Mouse (Mus musculus) frontal cortex, adult (tissue): ENCODE data around the gene Atg4a-ps.
"Not testable (repeated sequence)": the region's sequence is repeated elsewhere in the genome, so short reads cannot be mapped to it uniquely, and the experiment has no call there.

Source experiments
- ATAC-seq: cut with Nextera tagmentation; 2 replicates; pipeline ENCODE4 v1.9.2; 2017; ENCODE audit warnings: mild to moderate bottlenecking, moderate library complexity, mixed read lengths; ENCODE audit not compliant: low TSS enrichment

The Atg4a-ps gene

DNA sequence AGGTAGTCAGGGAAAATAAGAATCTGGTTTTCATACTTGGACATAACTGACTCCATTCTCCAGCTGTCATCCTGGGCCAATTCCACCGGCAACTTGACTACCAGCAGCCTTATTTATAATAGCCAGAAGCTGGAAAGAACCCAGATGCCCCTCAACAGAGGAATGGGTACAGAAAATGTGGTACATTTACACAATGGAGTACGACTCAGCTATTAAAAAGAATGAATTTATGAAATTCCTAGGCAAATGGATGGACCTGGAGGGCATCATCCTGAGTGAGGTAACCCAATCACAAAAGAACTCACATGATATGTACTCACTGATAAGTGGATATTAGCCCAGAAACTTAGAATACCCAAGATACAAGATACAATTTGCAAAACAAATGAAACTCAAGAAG is at the start of gene Atg4a-ps:
Gene Atg4a-ps (minus strand): TSS at position 101 of the 400 bp plus-strand sequence.
- not testable (repeated sequence) for ATAC-seq

DNA sequence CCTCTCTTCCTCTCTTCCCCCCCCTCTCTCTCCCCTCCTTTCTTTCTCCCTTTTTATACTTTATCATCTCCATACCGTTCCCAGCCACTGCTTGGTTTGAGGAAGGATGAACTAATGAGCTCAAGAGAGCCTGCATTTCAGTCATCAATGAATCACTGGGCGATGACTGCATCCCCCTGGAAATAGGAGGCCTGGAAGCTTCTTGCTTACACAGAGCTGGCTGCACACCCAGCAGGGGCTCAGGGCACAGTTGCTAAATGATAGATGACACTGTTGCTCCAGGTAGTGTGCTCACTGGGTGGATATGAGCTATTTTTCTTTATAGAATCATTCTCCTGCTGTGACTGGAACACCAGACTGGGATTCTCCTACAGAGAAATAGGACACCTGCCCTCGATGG is 49.7 kb upstream of the Atg4a-ps start:
- ATAC-seq, result no peak

DNA sequence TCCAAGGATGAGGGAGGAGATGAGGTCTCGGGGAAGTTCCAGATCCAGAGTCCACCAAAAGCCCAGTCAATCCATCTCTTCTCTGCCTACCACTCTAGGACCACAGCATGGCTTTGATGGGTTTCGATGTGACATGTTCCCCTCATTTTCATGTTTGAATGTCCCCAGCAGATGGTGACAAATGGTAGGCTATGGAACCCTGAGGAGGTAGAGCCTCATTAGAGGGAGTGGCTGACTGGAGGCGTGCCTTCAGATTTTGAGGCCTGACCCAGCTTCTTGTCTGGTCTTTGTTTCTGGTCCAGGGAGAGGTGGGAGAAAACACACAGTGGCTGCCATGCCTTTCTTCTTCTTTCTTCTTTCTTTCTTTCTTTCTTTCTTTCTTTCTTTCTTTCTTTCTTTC is 44.6 kb upstream of the Atg4a-ps start:
- no peak for ATAC-seq

DNA sequence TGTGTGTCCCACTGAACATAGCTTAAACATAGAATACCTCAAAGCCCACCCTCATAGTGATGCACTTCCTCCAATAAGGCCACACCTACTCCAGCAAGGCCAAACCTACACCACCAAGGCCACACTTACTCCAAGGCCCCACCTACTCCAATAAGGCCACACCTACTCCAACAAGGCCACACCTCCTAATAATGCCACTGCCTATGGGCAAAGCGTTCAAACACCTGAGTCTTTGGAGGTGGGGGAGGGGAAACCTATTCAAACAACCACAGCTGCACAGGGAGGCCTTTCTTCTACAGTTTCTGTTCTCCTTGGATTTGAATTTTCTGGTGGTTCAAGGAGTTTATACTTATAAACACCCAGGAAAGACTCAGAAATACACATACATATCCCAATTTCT is 43.2 kb upstream of the Atg4a-ps start:
- ATAC-seq, result no peak

DNA sequence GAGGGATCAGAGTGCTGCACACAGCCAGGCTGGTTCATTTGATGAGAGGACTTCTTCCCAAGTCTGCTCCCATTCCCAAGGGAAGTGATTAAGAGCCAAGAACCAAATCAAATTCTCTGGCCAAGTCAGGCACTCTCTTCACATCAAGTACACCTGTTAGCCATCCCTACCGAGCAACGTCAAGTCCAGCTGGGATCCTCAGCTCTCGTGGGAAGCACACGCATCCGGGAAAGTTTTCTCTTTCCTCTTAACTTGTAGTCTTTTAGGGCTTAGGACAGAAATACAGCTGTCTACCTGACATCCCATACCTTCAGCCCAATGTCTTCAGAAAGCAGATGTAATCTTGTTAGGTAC is 38.1 kb upstream of the Atg4a-ps start:
- no peak for ATAC-seq

DNA sequence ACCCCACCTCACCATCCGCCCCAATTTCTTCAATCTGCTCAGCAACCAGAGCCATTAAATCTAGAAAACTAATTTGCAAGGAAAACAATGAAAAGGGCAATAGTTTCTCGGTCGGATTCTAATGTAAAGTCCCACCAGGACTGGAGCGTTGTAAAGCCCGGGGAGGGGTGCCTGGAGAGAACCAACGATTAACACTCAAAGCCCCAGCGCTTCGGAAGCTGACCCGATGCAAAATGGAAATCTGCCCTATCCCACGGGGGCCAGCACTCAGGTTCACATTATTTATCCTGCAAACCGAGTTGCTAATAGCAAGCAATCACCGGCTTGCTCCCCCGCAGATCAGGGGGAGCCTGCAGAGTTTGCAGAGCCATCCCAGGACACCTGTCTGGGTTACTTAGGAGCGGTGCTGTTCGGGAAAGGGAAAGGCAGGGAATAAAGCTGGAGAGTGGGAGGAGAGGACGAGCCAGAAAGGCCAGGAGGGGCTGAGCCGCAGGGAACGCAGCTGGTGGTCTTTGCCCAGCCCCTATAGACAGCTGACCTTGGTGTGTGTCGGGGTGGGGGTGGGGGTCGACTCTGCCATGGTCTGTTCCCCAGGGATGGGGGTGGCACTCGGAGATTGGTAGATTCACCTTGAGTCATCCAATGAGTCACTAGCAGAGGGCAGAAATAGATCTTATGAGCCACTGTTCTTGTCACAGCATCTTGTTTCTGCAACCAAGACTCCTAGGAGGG is 37.5 kb upstream of the Atg4a-ps start:
- ATAC-seq, result peak; percentile 96

DNA sequence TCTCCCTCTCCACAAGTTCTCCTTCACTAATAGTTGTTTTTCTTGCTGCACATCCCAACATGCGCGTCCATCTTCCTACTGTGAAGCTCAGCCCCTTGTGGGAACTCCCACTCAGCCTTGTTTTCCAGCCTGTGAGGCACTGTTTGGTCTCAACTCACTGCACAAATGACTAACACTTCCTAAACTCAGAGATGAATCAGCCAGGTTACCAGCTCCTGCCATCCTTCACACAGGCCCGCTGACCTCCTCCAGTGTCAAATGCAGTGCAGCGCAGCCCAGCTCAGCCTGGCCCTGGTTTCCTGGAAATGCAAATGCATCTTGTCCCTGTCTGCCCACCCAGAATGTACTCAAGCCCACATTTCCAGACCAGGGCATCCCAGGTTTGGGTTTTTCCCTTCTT is 36.6 kb upstream of the Atg4a-ps start:
- ATAC-seq, result peak; percentile 60; the same call in 1 of the 2 replicates

DNA sequence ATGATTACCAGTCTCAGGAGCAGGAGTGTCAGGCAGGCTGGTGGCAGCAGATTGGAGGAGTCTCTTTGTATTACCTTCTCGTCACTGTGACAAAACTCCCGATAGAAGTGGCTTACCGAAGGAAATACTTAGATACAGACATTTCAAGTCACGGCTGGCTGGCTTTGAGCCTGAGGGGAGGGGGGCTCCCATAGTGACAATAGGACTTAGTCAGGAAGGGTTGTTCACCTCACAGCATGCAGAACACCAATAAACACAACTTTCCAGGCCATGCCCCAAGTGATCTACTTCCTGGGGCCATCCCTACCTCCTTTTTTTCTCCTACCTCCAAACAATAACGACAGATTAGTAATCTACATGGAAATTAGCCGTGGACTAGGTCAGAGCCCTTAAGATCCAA is 32.9 kb upstream of the Atg4a-ps start:
- no peak for ATAC-seq

DNA sequence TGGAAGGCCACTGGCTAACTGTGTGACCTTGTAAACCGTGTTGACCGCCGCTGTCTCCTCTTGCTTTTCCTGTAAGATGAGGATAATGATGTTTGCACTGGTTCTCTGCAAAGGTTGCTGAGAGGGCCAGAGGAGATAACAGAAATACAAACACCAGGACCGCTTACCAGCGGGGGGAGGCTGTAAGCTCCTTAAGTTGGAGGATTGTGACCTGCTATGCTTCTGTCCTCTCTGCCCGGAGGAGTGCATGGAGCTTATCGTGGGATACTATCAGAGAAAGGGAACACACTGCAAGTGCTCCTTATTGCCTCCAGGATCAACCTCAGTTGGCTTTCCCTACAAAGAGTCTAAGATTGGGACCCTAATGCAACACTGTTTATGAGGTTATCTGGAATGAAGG is 26.8 kb upstream of the Atg4a-ps start:
- no peak for ATAC-seq

DNA sequence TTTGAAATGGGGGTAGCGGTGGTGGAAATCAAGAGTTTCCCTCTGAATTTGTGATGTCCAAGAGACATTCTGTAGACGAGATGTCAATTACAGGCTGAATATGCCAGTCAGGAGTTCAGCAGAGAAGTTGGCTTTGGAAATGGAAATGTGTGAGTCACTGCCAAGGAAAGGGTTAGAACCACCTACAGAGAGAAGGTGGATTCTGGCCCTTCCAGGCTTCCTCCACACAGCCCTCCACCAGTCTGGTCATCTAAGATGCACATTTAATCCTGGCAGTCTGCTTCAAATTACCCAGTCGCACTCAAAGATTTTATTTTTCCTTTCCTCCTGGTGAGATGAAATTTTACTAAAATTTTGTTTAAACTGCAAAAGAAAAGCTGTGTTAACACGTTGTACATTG is 26.2 kb upstream of the Atg4a-ps start:
- peak; percentile 64 for ATAC-seq

DNA sequence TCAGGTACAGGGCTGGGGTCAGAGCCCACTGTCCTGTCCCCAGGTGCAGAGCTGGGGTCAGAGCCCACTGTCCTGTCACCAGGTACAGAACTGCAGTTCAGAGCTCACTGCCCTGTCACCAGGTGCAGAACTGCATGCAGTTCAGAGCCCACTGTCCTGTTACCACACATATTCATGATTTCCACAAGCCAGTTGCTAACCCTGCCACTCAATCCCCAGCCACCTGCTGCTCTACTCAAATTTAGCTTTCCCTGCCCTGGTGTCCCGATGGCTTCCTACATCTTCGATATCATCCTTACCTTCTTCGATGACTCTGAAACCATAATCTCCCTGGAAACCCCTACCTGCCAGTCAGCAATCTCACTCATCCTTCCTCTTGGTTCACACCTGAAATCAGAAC is 17.5 kb upstream of the Atg4a-ps start:
- ATAC-seq, result no peak

DNA sequence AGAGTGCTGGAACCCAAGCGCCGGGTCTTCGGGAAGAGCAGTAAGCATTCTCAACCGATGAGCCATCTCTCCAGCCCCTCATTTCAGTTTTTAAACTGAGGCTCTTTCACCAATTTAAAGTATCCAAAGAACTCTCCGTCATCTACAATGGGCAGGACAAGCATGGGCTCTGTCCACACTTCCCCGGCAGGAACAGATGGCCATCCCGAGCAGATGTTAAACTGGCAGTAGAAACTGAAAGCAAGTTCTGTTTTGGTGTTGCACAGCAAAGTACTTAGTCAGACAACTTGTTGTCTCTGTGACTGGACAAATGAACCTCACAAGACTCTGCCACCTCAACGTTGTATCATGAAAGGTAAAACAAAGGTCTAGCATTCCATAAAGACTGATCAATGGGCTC is 15.8 kb upstream of the Atg4a-ps start:
- ATAC-seq, result peak; percentile 71; the same call in 1 of the 2 replicates

DNA sequence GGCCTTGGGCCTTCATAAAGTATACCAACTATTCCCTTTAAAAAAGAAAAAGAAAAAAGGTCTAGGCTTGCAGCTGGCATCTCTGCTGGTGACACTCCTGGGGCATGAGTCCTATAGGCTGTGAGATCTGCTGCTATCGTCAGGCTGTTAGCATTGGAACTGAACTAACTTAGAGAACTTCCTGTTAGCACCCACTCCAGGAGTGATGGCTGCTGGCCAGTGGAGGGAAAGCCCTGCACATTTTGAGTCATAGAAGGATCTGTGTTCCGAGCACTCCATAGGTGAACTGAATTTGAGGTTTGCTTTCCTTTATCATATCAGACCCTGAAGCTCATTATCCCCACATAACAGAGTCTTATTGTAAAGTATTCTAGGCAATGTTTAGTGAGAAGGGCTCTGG is 14.1 kb upstream of the Atg4a-ps start:
- ATAC-seq, result peak; percentile 74

DNA sequence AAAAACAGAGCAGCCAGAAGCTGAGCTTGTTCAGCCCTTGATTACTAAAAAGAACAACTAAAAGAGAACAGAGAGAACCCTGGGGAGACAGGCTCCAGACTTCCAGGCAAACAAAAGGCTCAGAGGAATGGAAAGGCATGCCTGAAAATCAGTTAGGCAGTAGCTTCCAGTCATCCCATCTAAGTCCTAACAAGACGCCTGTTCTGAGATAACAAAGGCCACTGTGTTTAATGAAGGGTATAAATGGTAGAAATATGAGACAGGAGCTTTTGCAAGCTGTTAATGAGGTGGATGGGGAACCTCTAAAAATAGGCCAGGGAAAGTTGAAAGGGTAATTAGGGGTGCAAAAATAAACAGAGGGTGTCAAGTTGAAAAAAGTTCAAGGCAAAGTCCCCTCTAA is 4.5 kb upstream of the Atg4a-ps start:
- no peak for ATAC-seq

DNA sequence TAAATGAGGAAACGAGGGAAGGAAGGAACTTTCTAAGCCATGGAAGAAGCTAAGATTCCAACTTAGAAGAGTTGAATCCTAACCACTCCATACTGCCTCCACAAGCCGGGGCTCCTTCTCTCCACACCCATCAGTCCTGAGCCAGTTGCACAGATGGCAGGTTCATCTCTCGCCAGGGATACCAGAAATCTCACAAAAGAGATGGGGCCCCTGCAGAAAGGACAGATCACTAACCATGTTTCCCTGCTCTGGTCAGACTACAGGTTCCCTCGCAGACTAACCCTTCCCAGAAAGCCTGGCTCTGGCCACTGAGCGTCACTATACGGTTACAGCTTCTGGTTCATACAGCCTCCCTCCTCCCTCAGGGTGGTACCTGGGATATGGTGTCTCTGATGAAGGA is 3.8 kb upstream of the Atg4a-ps start:
- ATAC-seq, result no peak

DNA sequence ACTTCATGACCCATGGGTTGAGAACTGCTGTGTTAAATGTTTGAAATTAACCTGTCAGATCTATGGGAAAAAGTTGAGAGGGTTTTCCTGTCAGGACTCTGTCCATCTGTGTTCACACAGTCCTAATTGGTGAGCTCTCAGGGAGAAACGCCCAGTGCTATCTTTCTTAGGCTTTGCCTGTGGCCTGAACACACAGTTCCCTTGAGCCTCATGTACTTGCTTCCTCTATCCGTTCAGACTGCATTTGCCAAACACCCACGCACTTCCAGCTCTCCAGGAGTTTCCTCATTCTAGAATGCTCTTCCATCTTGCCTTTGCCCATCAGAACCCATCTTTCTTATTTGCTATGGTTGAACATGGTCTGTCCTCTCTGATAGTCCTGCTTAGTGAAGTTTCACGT is 2.6 kb upstream of the Atg4a-ps start:
- no peak for ATAC-seq

DNA sequence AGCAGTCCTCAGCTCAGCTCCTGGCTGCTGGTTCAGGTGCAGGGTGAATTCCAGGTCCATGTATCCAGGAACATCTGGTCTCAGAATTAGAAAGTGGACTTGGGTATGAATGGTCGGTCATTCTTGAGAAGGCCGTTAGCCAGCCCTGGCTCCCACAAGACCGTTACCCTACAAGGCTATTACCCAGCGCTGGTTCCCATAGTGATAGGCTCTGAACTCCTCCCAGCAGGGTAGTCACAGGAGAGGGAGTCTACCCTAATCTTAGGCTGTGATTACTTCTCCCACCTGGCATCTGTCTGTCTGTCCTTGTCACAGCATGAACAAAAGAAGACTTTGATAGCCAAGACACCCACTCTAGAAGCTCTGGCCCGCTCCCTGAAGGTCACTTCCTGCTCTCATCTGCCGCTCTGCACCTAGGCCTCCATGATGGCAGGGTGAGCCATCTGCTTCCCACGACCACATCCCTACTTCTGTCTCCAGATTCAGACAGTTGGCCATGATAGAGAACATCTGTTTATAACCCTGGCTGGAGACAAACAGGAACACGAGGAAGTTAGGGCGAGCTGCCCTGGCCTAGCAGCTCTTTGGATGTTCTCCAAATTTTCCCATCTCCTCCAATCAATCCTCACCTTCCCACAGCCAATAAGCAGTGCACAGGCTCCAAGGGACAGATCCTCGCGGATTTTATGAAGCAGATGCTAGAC is 1.4 kb upstream of the Atg4a-ps start:
- no peak for ATAC-seq

DNA sequence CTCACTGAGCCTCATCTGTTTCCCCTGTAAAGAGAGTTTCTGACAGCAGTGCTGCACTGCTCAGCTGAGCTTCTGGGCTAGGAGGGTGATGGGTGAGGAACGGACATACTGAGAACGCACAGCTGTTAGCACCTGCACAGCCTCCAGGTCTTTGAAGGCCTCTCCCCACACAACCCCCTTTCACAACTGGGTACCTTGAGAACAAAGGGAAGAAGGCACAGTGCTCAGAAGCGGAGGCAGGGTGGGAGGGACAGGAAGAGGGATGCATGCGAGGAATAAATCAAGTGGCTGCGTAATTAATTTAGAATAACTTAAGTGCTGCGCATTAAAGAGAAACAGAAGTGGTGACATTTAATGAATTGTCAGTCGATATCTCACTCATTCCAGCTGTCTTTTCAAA is 4.6 kb downstream of the Atg4a-ps start:
- ATAC-seq, result no peak

DNA sequence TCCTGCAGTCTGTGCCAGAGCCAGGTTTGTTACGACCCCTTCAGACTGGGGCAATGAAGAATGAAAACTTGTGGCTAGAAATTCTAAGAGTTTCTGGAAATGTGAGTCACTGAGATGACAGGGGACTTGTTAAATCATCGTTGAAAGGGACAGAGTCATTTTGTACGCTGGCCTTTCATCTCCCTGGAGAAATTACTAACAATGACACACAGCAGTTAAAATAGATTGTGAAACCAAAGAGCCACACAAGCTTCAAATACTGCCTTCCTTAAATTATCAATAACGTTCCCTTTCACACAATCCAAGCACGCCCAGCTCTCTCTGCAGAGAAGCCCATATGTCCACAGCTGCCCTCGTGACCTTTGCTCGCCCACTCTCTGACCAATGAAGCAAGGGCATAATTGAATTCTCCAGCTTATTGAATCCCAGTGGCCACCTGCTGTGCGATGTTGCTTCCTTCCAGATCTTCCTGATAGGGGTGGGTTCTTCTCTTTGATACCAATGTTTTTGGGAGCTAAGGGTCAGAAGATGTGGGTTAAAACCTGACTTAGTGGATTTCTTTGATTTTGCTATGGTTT is 5.6 kb downstream of the Atg4a-ps start:
- no peak for ATAC-seq

DNA sequence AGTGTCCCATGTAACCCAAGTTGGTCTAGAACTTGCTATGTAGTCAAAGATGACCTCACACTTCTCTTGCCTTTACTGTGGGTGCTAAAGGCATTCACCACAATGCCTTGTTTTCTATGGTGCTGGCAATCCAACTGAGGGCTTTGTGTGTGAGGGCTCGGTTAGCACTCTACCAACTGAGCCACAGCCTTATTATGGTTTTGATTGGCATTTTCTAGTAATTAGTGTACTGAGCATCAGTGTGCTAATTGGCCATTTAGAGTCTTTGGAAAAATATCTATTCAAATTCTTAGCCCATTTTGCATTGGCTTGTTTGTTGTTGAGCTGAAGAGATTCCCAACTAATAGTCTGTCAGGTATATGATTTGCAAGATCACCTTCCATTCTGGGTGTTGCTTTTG is 8.2 kb downstream of the Atg4a-ps start:
- ATAC-seq, result no peak

DNA sequence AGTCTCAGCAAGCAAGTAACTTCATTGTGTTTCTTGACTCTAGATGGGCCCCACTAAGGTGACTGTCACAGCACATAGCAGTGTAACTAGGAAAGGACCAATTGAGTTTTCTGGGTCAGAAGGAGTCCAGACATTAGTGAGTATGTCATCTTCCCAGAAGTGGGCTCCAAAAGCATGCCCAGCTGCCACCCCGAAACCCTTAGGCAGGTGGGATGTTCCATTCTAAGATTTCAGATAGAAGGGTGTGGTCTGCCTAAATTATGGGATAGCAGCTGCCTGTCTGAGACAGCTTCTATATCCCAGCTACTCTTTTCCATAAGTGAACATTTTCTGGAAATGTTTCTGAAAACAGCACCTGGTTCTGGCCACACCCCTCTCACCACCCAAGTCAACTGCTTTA is 11.6 kb downstream of the Atg4a-ps start:
- no peak for ATAC-seq

DNA sequence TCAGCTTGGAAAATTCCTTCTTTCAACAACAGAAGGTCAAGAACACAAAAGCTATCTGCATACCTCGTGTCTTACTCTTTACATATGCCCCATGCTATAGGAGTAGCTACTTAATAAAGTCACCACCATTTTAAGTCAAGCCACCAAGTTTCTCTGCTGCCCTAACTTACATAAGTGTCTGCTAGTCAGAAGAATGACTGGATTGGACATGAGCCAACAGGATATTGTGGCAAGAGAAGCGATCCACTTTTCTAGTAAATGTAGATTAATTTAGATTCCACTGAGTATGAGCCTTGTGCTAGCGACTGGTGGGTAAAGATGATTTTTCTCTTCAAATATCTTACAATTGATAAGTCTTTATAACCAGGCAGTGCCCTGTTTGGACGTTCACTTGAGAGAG is 12.0 kb downstream of the Atg4a-ps start:
- no peak for ATAC-seq

DNA sequence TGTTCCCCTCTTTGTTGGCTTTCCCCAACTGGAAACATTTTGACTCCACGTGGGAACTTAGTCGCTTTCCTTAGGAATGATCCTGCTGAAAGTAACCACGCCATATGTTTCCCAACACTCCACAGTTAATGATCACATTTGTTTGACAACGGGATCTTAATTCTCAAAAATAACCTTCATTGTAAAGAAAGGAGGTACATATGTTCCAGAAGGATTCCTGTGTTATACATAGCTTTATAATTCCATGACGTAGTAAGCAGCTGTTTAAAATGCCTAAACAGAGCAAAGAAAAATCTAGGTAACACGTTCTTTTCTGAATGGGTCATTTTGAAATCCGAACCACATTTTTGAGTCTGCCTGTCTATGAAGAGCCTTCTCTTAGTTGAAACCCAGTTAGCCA is 12.7 kb downstream of the Atg4a-ps start:
- ATAC-seq, result no peak
